Mouse (Mus musculus) intestine, postnatal 0 days (tissue): ENCODE results near the gene Fxyd3. TPM values are rescaled to one million over a fixed set of nuclear protein-coding genes. Genes with fewer than 3 reads are reported as not detected.

ENCODE experiments used
- ATAC-seq: fragments of 200-750 bp; cut with Nextera tagmentation; 2 replicates; pipeline ENCODE4 v1.8.0; 2017; ENCODE audit warnings: mild to moderate bottlenecking, moderate TSS enrichment, moderate library complexity
- H3K27ac ChIP-seq: fragments of 300-500 bp; sonication (generic); 2 replicates; pipeline ENCODE4 v1.5.1; 2014; ENCODE audit warnings: mild to moderate bottlenecking, low read depth, low read length, moderate library complexity
- H3K27me3 ChIP-seq: fragments of 300-500 bp; sonication (generic); replicated peaks from 2 replicates; pipeline ENCODE4 v1.6.1; 2014; ENCODE audit warnings: low read length, mixed read lengths; ENCODE audit not compliant: control insufficient read depth, insufficient read depth
- H3K36me3 ChIP-seq: fragments of 300-500 bp; sonication (generic); 2 replicates; pipeline ENCODE4 v1.6.1; 2014; ENCODE audit warnings: mild to moderate bottlenecking, moderate library complexity; ENCODE audit not compliant: control insufficient read depth, insufficient read depth
- H3K4me1 ChIP-seq: fragments of 300-500 bp; sonication (generic); replicated peaks from 2 replicates; pipeline ENCODE4 v1.6.1; 2014; ENCODE audit warnings: antibody characterized with exemption, low read length, mixed read lengths; ENCODE audit not compliant: control insufficient read depth, insufficient read depth
- H3K4me2 ChIP-seq: fragments of 300-500 bp; sonication (generic); replicated peaks from 2 replicates; pipeline ENCODE4 v1.6.1; 2014; ENCODE audit warnings: low read depth, mild to moderate bottlenecking, moderate library complexity
- H3K4me3 ChIP-seq: fragments of 300-500 bp; sonication (generic); 2 replicates; pipeline ENCODE4 v1.5.1; 2014; ENCODE audit warnings: low read depth, low read length
- H3K9ac ChIP-seq: fragments of 300-500 bp; sonication (generic); 2 replicates; pipeline ENCODE4 v1.6.1; 2014; ENCODE audit warnings: mild to moderate bottlenecking, low read depth, low read length
- H3K9me3 ChIP-seq: fragments of 300-500 bp; sonication (generic); 2 replicates; pipeline ENCODE4 v1.6.1; 2016; ENCODE audit warnings: mixed run types; ENCODE audit not compliant: control insufficient read depth
- CTCF ChIP-seq: sonication (generic); IDR thresholded peaks from 2 replicates; pipeline ENCODE4 v1.5.1; 2016; ENCODE audit warnings: low read depth, mild to moderate bottlenecking, control low read depth, antibody characterized with exemption, moderate library complexity
- WGBS: fragments of 180-500 bp; shearing (Covaris S2); extraction: QIAGEN DNeasy Blood & Tissue Kit; methylation state at CpG from one replicate; pipeline ENCODE4 v1.1.7; 2014; 5-methylcytosine and 5-hydroxymethylcytosine counted together
- polyA plus RNA-seq: library from polyadenylated mRNA; unstranded; fragments of >200 nt; fragmentation: Nextera tagmentation; extraction: Ambion mirVana; gene quantifications from 2 replicates; pipeline ENCODE4 v1.2.1, GENCODE M21; 2015

Fxyd3 gene
- polyA plus RNA-seq, 1 experiment from 2014 or later, result 48.0 TPM

DNA sequence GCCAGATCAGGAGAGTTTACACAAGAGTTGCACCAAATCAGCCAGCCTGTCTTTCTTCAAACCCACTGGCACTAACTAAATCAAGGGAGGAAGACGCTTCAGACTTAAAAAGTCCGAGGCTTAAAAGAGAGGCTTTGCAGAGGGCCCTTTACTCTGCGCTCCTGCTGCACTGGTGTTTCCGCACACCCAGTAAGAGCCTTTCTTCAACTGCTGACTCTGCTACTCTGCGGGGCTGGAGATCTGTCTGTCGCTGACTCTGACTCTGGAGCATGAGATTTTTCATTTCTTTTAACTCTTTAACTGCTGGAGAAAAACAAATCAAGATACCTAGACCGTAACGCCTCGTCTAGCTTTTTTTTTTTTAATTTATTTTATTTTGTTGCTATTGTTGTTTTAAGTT, 7.6 kb upstream of the Fxyd3 start:
- H3K27ac ChIP-seq, result no peak overlapping the region
- no peak for ATAC-seq
- 50% methylated on average over 9 of the region's 9 CpGs for WGBS

DNA sequence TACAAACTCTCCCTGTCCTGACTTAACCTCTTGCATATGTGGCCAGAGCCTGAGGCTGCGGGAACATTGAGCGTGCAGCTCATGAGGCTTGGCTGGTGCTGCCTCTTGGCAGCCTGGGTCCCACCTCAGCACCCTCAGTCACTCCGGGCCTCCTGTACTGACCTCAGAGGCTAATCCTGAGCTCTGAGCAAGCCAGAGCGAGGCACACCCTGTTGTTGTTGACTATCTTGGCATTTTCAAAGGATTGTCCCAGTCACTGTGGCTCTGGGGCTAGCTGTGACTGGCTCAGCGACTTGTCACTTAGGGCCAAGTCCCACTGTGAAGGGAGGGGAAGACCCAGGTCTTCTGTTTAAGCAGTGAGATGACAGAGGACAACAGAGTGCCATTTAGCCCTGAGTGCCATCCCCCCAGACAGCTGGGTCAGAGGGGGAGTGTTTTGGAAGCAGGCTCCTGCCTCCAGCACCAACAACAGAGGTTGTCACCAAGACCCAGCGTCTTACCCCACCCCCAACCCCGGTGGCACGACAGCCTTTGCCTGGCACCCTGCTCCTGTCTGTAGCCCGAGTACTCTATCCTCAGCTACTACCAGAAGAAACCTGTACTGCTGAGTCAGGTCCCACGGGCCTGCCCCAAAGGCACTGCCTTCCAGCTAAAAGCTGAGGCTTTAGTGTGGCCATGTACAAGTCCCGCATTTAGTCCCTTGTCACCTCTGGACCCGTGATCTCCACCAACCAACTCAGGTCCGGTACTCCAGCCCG, 6.5 kb upstream of the Fxyd3 start:
- H3K27ac ChIP-seq, result no peak overlapping the region
- no peak overlapping the region for H3K9ac ChIP-seq
- no peaks in the 10 kb centered on the region for H3K36me3 ChIP-seq
- no peaks in the 10 kb centered on the region for H3K27me3 ChIP-seq
- ATAC-seq, result no peak
- no peaks in the 10 kb centered on the region for H3K4me1 ChIP-seq
- no peak overlapping the region for H3K4me2 ChIP-seq
- no peaks in the 10 kb centered on the region for H3K9me3 ChIP-seq
- no peak for TF ChIP-seq CTCF
- H3K4me3 ChIP-seq, result no peak overlapping the region
- 72% methylated on average over 14 of the region's 14 CpGs for WGBS

More for the DNA sequence above, 7.6 kb upstream of the Fxyd3 start:
- Histone ChIP-seq H3K36me3 (no peaks in the 10 kb centered on the region), H3K27me3 (no peaks in the 10 kb centered on the region), H3K4me3 (no peak overlapping the region), H3K4me1 (no peaks in the 10 kb centered on the region), H3K9me3 (no peaks in the 10 kb centered on the region), H3K9ac (no peak overlapping the region), H3K4me2 (no peak overlapping the region)
- TF ChIP-seq CTCF, result no peak

DNA sequence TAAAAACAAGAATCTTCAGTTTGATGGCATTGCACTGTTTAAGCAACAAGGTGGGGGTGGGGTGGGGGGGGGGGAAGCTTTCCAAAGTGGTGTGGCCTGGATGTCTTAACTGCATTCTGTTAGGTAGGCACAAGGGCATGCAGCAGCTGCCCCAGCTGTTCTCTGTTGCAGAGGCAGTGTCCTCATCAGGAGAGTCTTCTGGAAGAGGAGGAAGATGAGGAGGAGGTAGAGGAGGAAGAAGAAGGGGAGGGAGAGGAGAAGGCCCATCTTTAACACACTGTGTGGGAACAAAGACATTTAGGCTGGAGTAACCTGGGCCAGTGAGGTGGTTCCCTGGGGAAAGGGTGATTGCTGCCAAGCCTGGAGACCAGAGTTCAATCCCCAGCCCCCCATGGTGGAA, 5.6 kb upstream of the Fxyd3 start:
- Histone ChIP-seq H3K36me3 (no peaks in the 10 kb centered on the region), H3K4me1 (no peaks in the 10 kb centered on the region), H3K27me3 (no peaks in the 10 kb centered on the region), H3K9ac (no peak overlapping the region), H3K4me2 (no peak overlapping the region), H3K9me3 (no peaks in the 10 kb centered on the region), H3K4me3 (no peak overlapping the region), H3K27ac (no peak overlapping the region)
- TF ChIP-seq CTCF, result no peak
- no peak for ATAC-seq

DNA sequence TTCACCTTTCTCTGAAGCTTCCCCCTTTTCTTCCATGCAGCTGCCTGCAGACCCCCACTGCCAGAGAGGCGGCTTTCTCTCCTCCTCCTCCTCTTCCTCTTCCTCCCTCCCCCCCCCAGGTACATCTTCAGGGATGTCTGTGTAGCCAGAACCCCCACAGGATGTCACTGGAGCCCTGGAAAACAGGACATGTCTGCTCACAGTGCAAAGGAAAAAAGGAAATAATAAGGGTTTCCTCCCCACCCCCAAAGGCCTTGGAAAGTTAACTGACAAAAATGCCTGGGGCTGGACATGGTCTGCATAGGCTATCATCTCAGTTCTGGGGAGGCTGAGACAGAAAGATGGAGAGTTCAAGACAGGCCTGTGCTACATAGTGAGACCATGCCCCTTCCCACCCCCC, 4.6 kb upstream of the Fxyd3 start:
- WGBS, result 73% methylated on average over 1 of the region's 1 CpGs
- no peak overlapping the region for H3K27ac ChIP-seq
- H3K9ac ChIP-seq, result no peak overlapping the region
- H3K27me3 ChIP-seq, result no peaks in the 10 kb centered on the region
- no peaks in the 10 kb centered on the region for H3K9me3 ChIP-seq
- no peak overlapping the region for H3K4me2 ChIP-seq
- TF ChIP-seq CTCF, result no peak
- H3K4me1 ChIP-seq, result no peaks in the 10 kb centered on the region
- no peaks in the 10 kb centered on the region for H3K36me3 ChIP-seq
- ATAC-seq, result no peak
- H3K4me3 ChIP-seq, result no peak overlapping the region

DNA sequence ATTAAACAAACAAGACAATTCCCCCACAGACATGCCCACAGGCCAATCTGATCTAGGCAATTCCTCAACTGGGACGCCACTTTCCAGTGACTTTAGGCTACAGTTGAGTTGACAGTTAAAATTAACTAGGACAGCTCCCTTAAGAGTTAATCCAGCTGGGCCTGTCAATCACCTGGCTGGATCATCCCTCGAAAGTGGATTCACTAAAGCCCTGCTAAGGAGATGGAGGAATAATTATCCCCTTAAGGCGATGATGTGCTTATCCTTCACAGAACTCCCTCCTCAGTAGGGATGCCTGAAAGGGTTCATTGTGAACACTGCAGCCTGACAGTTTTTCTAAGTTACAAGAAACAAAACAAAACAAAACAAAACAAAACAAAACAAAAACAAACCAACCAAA, 4.1 kb upstream of the Fxyd3 start:
- H3K4me1 ChIP-seq, result no peaks in the 10 kb centered on the region
- ATAC-seq, result no peak
- no peak overlapping the region for H3K27ac ChIP-seq
- no peaks in the 10 kb centered on the region for H3K9me3 ChIP-seq
- no peak for TF ChIP-seq CTCF
- H3K9ac ChIP-seq, result no peak overlapping the region
- no peaks in the 10 kb centered on the region for H3K36me3 ChIP-seq
- H3K4me2 ChIP-seq, result no peak overlapping the region
- no peak overlapping the region for H3K4me3 ChIP-seq
- H3K27me3 ChIP-seq, result no peaks in the 10 kb centered on the region
- 70% methylated on average over 3 of the region's 3 CpGs for WGBS

DNA sequence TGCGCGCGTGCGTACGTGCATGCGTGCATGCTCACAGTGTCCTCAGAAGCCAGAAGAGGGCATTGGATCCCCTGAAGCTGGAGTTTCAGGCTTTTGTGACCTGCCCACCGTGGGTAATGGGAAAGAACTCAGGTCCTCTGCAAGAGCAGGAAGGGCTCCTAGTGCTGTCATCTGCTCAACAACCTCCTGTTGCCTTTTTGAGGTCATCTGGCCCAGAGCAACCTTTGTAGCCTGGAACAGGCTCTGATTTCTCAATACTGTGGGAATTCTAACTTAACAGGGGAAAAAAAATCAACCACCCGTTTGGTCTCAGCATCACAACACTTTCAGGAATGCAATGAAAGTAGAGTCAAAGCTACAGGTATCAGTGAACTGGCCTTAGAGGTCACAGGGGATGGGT, 3.2 kb upstream of the Fxyd3 start:
- Histone ChIP-seq H3K27me3 (no peaks in the 10 kb centered on the region), H3K9me3 (no peaks in the 10 kb centered on the region), H3K4me1 (no peaks in the 10 kb centered on the region), H3K9ac (no peak overlapping the region), H3K36me3 (no peaks in the 10 kb centered on the region), H3K4me3 (no peak overlapping the region), H3K4me2 (no peak overlapping the region), H3K27ac (no peak overlapping the region)
- ATAC-seq, result no peak
- TF ChIP-seq CTCF, result no peak
- 84% methylated on average over 8 of the region's 8 CpGs for WGBS
